Mouse (Mus musculus) liver, postnatal 0 days (tissue): ENCODE data around the gene Ccdc28a. TPM values are rescaled to one million over a fixed set of nuclear protein-coding genes. Genes with fewer than 3 reads are reported as not detected.

Experiments
- ATAC-seq: fragments of 200-750 bp; cut with Nextera tagmentation; 2 replicates; pipeline ENCODE4 v1.8.0; 2017; ENCODE audit warnings: mild to moderate bottlenecking, moderate library complexity
- DNase-seq: peaks from one replicate; pipeline ENCODE4 v3.0.0-alpha.2; 2016
- H3K27ac ChIP-seq: fragments of 300-500 bp; sonication (generic); 2 replicates; pipeline ENCODE4 v1.5.1; 2014; ENCODE audit warnings: antibody characterized with exemption, moderate library complexity, mild to moderate bottlenecking, low read depth
- H3K27me3 ChIP-seq: fragments of 300-500 bp; sonication (generic); 2 replicates; pipeline ENCODE4 v1.6.1; 2014; ENCODE audit warnings: low read length, control low read depth, mixed read lengths; ENCODE audit not compliant: insufficient read depth
- H3K36me3 ChIP-seq: fragments of 300-500 bp; sonication (generic); replicated peaks from 2 replicates; pipeline ENCODE4 v1.6.1; 2014; ENCODE audit warnings: mild to moderate bottlenecking, control low read depth, low read length, moderate library complexity, mixed read lengths; ENCODE audit not compliant: insufficient read depth
- H3K4me1 ChIP-seq: fragments of 300-500 bp; sonication (generic); 2 replicates; pipeline ENCODE4 v1.6.1; 2014; ENCODE audit warnings: antibody characterized with exemption, mild to moderate bottlenecking, control low read depth; ENCODE audit not compliant: insufficient read depth
- H3K4me2 ChIP-seq: fragments of 300-500 bp; sonication (generic); 2 replicates; pipeline ENCODE4 v1.6.1; 2014; ENCODE audit warnings: low read depth, mild to moderate bottlenecking, low read length, moderate library complexity, mixed read lengths
- H3K4me3 ChIP-seq: fragments of 300-500 bp; sonication (generic); 2 replicates; pipeline ENCODE4 v1.5.1; 2014; ENCODE audit warnings: low read depth, low read length
- H3K9ac ChIP-seq: fragments of 300-500 bp; sonication (generic); replicated peaks from 2 replicates; pipeline ENCODE4 v1.6.1; 2014; ENCODE audit warnings: mild to moderate bottlenecking, moderate library complexity
- H3K9me3 ChIP-seq: fragments of 300-500 bp; sonication (generic); 2 replicates; pipeline ENCODE4 v1.6.1; 2016; ENCODE audit warnings: mild to moderate bottlenecking, control low read depth, low read length, mixed read lengths
- CTCF ChIP-seq: sonication (generic); IDR thresholded peaks from 2 replicates; pipeline ENCODE4 v1.5.1; 2016; ENCODE audit warnings: antibody characterized with exemption, low read depth
- EP300 ChIP-seq: IDR thresholded peaks from 2 replicates; pipeline ENCODE4 v1.6.1; 2016; ENCODE audit warnings: antibody characterized with exemption, low read depth, mild to moderate bottlenecking
- WGBS: fragments of 180-500 bp; shearing (Covaris S2); extraction: QIAGEN DNeasy Blood & Tissue Kit; methylation state at CpG from one replicate; pipeline ENCODE4 v1.1.7; 2014; ENCODE audit not compliant: insufficient replicate concordance; 5-methylcytosine and 5-hydroxymethylcytosine counted together
- polyA plus RNA-seq: library from polyadenylated mRNA; unstranded; fragments of >200 nt; fragmentation: Nextera tagmentation; extraction: Ambion mirVana; gene quantifications from 2 replicates; pipeline ENCODE4 v1.2.1, GENCODE M21; 2015

The Ccdc28a gene
- polyA plus RNA-seq = 9.0 and 14.6 TPM in 2 replicates

DNA sequence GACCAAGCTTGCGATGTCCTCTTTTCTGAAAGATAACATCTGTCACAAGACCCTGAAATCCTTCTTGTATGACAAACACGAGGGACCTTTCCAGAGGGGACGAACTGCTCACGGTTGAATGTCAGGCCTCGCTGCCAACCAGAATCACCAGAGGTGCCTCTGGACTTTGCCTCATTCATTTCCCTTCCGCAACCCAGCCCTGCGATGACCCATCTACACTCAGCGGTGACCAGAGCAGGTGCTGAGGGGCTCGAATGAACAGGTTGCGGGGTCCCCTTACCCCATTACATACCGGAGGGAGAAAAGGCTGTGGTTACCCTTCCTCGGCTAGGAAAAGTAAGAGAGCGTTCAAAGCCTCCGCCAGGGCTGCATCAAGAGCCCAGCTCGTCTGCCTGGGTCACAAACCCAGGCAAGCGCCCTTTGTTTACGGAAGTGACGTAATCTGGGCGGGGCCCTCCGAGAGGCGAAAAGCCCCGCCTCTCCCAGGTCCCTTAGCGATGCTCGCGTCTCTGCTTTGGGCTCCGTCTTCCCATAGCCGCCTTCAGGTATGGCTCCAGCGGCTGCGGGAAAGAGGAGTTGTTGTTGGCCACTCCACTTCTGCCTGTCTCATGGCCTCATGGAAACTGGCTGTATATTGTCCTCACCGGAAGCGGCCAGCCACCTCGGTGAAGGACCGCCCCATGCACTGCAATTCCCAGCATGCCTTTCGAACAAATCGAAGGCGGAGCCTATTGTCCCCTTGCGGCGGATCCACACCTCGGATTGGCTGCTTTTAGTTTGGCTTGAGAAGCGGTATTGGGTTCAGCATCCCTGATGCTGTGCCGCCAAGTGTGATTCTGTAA is at the start of gene Ccdc28a:
Ccdc28a (minus strand) TSS at position 439 of the 842 bp plus-strand sequence.
- H3K4me3 ChIP-seq = peak within 1 kb of the TSS; percentile 93
- H3K27me3 ChIP-seq = no peaks in the 10 kb centered on the region
- peak; percentile 94 for ATAC-seq
- peak; percentile 48; the same call in 1 of the 2 replicates for TF ChIP-seq EP300
- TF ChIP-seq CTCF = 0 out of 2 replicates have a peak, but pooled peaks have one; percentile 6
- peak within 1 kb of the TSS; percentile 94 for H3K27ac ChIP-seq
- peak; percentile 96 for DNase-seq
- H3K9me3 ChIP-seq = no peaks in the 10 kb centered on the region
- peaks cover 4% of the 10 kb centered on the region for H3K4me1 ChIP-seq
- peak within 1 kb of the TSS; percentile 77 for H3K4me2 ChIP-seq
- H3K36me3 ChIP-seq = no peaks in the 10 kb centered on the region
- peak within 1 kb of the TSS; percentile 75 for H3K9ac ChIP-seq
- 1% methylated on average over 41 of the region's 41 CpGs for whole genome bisulfite sequencing

DNA sequence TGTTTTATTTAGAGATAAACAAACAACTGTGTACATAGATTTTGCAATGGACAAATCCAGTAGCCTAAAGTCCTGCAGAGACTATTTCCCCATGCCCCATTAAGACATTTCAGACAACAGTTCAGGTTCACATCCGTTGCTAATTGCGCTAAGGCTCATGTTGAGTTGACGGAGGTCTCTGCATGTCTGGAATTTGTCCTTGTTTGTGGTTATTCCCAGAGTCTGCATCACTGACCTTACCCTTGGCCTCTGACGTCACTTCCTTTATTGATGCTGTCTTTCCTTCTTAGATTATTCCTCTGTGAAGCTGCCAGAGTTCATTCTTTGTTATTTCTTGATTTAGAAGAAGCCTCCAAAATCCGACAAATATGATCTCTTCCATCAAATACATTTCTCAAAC is 49.2 kb upstream of the Ccdc28a start:
- Histone ChIP-seq H3K27ac (no peak overlapping the region), H3K9me3 (no peaks in the 10 kb centered on the region), H3K9ac (no peak overlapping the region), H3K27me3 (no peaks in the 10 kb centered on the region), H3K4me1 (no peaks in the 10 kb centered on the region), H3K4me3 (no peak overlapping the region), H3K4me2 (no peak overlapping the region), H3K36me3 (no peaks in the 10 kb centered on the region)
- 74% methylated on average over 5 of the region's 5 CpGs for WGBS
- no peak for TF ChIP-seq EP300
- TF ChIP-seq CTCF = no peak
- DNase-seq (no peak), ATAC-seq (no peak)

DNA sequence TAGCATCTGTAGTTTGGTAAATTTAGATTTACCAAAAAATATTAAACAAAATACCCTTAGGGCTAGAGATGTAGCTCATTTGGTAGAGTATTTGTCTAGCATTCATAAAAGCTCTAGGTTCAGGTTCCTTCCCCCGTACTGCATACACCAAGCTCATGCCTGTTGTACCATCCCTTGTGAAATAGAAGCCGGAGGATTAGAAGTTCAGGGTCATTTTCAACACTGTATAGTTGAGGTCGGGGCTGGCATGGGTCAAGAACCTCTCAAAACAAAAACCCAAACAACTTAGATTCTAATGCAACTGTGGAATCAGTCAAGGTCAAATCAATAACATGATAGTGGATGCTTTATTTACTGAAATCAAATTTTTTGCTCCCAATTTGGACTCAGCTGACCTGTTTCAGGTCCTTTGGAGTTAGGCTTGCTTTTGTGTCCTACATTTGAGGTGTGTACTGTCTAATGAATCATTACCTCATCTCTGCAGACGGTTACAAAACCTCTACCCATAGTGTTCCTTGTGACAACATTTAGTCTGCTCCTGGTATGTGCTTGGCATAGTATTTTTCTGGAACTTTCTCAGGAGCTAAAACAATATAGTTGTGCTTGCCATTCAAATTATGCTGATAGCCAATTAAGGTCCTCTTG is 41.4 kb upstream of the Ccdc28a start:
- no peak overlapping the region for H3K9ac ChIP-seq
- ATAC-seq (peak; percentile 99), DNase-seq (peak; percentile 11)
- whole genome bisulfite sequencing = 55% methylated on average over 4 of the region's 4 CpGs
- H3K9me3 ChIP-seq = no peaks in the 10 kb centered on the region
- H3K4me1 ChIP-seq = 0 out of 2 replicates have a peak, but pooled peaks cover 5% of the 10 kb centered on the region
- TF ChIP-seq EP300 (no peak), CTCF (no peak)
- H3K27me3 ChIP-seq = no peaks in the 10 kb centered on the region
- H3K36me3 ChIP-seq = no peaks in the 10 kb centered on the region
- H3K4me3 ChIP-seq = no peak overlapping the region
- no peak overlapping the region for H3K4me2 ChIP-seq
- peak overlapping the region; percentile 48 for H3K27ac ChIP-seq

DNA sequence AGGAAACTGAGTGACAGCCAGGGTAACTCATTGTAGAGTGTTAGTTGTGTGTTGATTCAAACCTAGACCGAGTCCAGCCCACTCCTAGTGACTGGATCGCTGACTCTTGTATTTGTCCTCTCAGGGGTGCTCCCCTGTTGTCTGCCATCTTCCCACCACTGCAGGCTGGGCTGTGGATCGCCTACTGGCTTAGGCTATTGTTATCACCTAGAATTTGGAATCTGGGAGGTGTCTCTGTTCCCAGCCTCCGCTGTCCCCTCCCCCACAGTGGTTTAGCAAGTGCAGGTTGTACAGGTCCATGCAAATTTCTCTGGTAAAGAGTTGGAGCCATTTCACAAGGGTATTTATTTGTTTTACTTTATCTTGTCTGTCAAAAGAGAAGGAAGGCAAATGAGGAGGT is 16.5 kb upstream of the Ccdc28a start:
- 64% methylated on average over 4 of the region's 4 CpGs for WGBS
- TF ChIP-seq CTCF (no peak), EP300 (no peak)

DNA sequence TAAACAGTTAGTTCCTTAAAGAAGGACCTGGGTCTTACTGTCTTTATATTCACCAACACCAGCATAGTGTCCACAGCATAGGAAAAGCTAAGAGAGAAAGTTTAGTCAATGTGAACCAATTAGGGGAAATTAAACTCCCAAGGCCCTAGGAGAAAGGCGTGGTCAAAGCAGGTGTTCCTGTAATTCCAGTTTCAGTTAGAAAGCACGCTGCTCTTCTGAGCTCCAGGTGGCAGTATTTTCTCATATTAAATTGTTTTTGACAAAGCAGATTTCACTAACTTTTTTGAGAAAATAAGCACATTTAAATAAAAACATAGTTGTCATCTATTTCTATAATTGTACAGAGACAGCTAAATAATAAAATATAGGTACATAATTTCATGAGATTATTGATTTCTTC is 8.8 kb upstream of the Ccdc28a start:
- H3K4me3 ChIP-seq = no peak overlapping the region
- no peaks in the 10 kb centered on the region for H3K36me3 ChIP-seq
- no peak for TF ChIP-seq EP300
- peak; percentile 37 for TF ChIP-seq CTCF
- ATAC-seq = no peak
- H3K4me1 ChIP-seq = no peaks in the 10 kb centered on the region
- no peak overlapping the region for H3K27ac ChIP-seq
- H3K4me2 ChIP-seq = no peak overlapping the region
- H3K27me3 ChIP-seq = no peaks in the 10 kb centered on the region
- 54% methylated on average over 2 of the region's 2 CpGs for WGBS
- no peaks in the 10 kb centered on the region for H3K9me3 ChIP-seq
- DNase-seq = no peak
- H3K9ac ChIP-seq = no peak overlapping the region

More for the DNA sequence above, 16.5 kb upstream of the Ccdc28a start:
- no peak for DNase-seq
- Histone ChIP-seq H3K36me3 (no peaks in the 10 kb centered on the region), H3K9ac (no peak overlapping the region), H3K9me3 (no peaks in the 10 kb centered on the region), H3K4me1 (no peaks in the 10 kb centered on the region), H3K4me3 (no peak overlapping the region), H3K27me3 (no peaks in the 10 kb centered on the region), H3K27ac (no peak overlapping the region), H3K4me2 (no peak overlapping the region)
- ATAC-seq = no peak

DNA sequence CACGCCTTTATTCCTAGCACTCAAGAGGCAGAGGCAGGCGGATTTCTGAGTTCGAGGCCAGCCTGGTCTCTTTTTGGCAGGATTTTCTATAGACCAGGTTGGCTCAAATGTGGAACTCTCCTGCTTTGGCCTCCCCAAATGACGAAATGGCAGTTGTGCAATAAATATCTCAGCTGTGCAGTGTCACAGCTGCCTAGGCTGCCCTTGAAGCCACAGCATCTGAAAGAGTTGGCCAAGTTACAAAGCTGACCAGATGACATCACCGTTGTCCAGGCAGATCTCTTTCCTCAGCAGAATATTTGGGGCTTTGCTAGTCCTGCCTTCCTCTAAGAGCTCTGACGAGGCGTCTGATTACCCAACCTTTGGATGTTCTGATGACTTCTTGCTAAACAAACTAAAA is 2.4 kb upstream of the Ccdc28a start:
- Histone ChIP-seq H3K27me3 (no peaks in the 10 kb centered on the region), H3K4me3 (no peak overlapping the region), H3K4me2 (no peak overlapping the region), H3K4me1 (peaks cover 4% of the 10 kb centered on the region), H3K9me3 (no peaks in the 10 kb centered on the region), H3K36me3 (no peaks in the 10 kb centered on the region), H3K9ac (no peak overlapping the region), H3K27ac (no peak overlapping the region)
- DNase-seq = peak; percentile 29
- no peak for TF ChIP-seq CTCF
- TF ChIP-seq EP300 = no peak
- 57% methylated on average over 7 of the region's 7 CpGs for WGBS
- ATAC-seq = no peak
